Mouse (Mus musculus) heart, embryonic 14.5 days (tissue): ENCODE results near the gene Fto. TPM values are rescaled to one million over a fixed set of nuclear protein-coding genes. Genes with fewer than 3 reads are reported as not detected.

Experiments used
- ATAC-seq: fragments of 200-750 bp; cut with Nextera tagmentation; 2 replicates; pipeline ENCODE4 v1.8.0; 2017; ENCODE audit warnings: low read depth, moderate TSS enrichment; ENCODE audit not compliant: insufficient number of reproducible peaks, insufficient read depth, low FRiP score
- H3K27ac ChIP-seq, 2 experiments: fragments of 200-500 bp in 1 of 2; fragments of 300-500 bp in 1 of 2; sonication (generic) in 1 of 2; replicated peaks in 1 of 2; 2 replicates each; pipeline ENCODE4 v1.5.1; 2012 to 2014; ENCODE audit warnings: low read depth in 2 of 2, low read length in 2 of 2, control low read depth in 1 of 2, mild to moderate bottlenecking in 1 of 2, mixed read lengths in 1 of 2; ENCODE audit not compliant: control insufficient read depth in 1 of 2, insufficient read depth in 1 of 2
- H3K27me3 ChIP-seq: fragments of 300-500 bp; sonication (generic); 2 replicates; pipeline ENCODE4 v1.6.1; 2014; ENCODE audit warnings: mild to moderate bottlenecking, low read length, control low read depth; ENCODE audit not compliant: control insufficient read depth, insufficient read depth
- H3K36me3 ChIP-seq: fragments of 300-500 bp; sonication (generic); 2 replicates; pipeline ENCODE4 v1.6.1; 2014; ENCODE audit warnings: mild to moderate bottlenecking, control low read depth, low read length, mixed read lengths; ENCODE audit not compliant: control insufficient read depth, insufficient read depth
- H3K4me1 ChIP-seq, 2 experiments: fragments of 200-500 bp in 1 of 2; fragments of 300-500 bp in 1 of 2; sonication (generic) in 1 of 2; 2 replicates each; pipeline ENCODE4 v1.6.1; 2012 to 2014; ENCODE audit warnings: low read length in 2 of 2, control low read depth in 1 of 2, mixed read lengths in 1 of 2; ENCODE audit not compliant: control insufficient read depth in 2 of 2, insufficient read depth in 2 of 2
- H3K4me2 ChIP-seq: fragments of 300-500 bp; sonication (generic); 2 replicates; pipeline ENCODE4 v1.6.1; 2014; ENCODE audit warnings: mild to moderate bottlenecking, low read length
- H3K4me3 ChIP-seq, 2 experiments: fragments of 200-500 bp in 1 of 2; fragments of 300-500 bp in 1 of 2; sonication (generic) in 1 of 2; 2 replicates each; pipeline ENCODE4 v1.5.1; 2012 to 2014; ENCODE audit warnings: low read length in 2 of 2, mild to moderate bottlenecking in 2 of 2, control low read depth in 1 of 2, low read depth in 1 of 2, moderate library complexity in 1 of 2; ENCODE audit not compliant: control insufficient read depth in 1 of 2, insufficient read depth in 1 of 2
- H3K9ac ChIP-seq: fragments of 300-500 bp; sonication (generic); 2 replicates; pipeline ENCODE4 v1.6.1; 2014; ENCODE audit warnings: mild to moderate bottlenecking, low read length
- H3K9me3 ChIP-seq: fragments of 300-500 bp; sonication (generic); 2 replicates; pipeline ENCODE4 v1.6.1; 2016; ENCODE audit warnings: low read length, control low read depth; ENCODE audit not compliant: control insufficient read depth
- WGBS: fragments of 180-500 bp; shearing (Covaris S2); extraction: QIAGEN DNeasy Blood & Tissue Kit; methylation state at CpG from one replicate; pipeline ENCODE4 v1.1.7; 2014; 5-methylcytosine and 5-hydroxymethylcytosine counted together
- polyA plus RNA-seq: library from polyadenylated mRNA; unstranded; fragments of >200 nt; fragmentation: Nextera tagmentation; extraction: Ambion mirVana; gene quantifications from 2 replicates; pipeline ENCODE4 v1.2.1, GENCODE M21; 2014

The Fto gene
- polyA plus RNA-seq, 1 experiment from 2014 or later: 71.5 TPM

DNA sequence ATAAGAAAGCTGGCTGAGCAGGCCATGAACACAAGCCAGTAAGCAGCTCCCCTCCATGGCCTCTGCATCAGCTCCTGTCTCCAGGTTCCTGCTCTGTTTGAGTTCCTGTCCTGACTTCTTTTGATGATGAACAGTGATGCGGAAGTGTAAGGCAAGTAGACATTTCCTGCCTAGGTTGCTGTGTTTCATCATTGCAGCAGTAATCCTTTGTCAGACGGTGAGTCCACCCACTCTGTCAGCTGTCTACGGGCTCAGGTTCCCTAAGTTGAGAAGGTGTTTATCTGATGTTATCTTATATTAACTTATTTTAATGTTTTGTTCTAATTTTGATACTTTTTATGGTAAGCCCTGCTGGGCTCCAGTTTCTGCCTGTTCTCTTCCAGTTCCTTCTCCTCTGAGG lies 12.7 kb downstream of the Fto start:
- no peak overlapping the region for H3K4me2 ChIP-seq
- H3K9ac ChIP-seq: no peak overlapping the region
- no peak overlapping the region for H3K27ac ChIP-seq
- H3K27me3 ChIP-seq: no peaks in the 10 kb centered on the region
- no peak for ATAC-seq
- H3K36me3 ChIP-seq: 0 out of 2 replicates have a peak, but pooled peaks cover 12% of the 10 kb centered on the region
- 68% methylated on average over 3 of the region's 3 CpGs for WGBS
- H3K4me3 ChIP-seq: no peak overlapping the region
- peaks cover 19 to 41% of the 10 kb centered on the region in 2 experiments for H3K4me1 ChIP-seq
- no peaks in the 10 kb centered on the region for H3K9me3 ChIP-seq

DNA sequence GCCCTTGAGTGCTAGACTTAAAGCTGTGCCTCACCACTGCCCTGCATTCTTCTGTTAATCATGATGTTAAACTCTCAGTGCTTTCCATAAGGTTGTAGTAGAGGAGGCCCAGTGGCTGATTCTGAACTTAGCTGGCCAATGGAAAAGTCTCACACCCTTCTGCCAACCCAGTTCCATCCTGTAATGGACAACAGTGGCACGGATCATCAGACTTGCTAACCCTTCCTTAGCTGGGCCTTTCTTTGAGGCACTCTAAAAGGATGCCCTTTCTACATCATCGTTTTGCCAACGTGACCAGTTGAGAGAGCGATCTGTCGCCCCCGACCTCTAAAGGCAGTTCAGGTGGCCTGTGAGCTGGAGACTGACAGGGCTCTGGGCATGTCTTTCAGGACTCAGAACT lies 13.6 kb downstream of the Fto start:
- Histone ChIP-seq H3K4me1 (peaks cover 24 to 51% of the 10 kb centered on the region in 2 experiments), H3K4me3 (no peak overlapping the region), H3K9me3 (no peaks in the 10 kb centered on the region), H3K27me3 (no peaks in the 10 kb centered on the region), H3K9ac (no peak overlapping the region), H3K36me3 (0 out of 2 replicates have a peak, but pooled peaks cover 12% of the 10 kb centered on the region), H3K4me2 (no peak overlapping the region), H3K27ac (no peak overlapping the region)
- ATAC-seq: no peak
- WGBS: 84% methylated on average over 6 of the region's 6 CpGs

DNA sequence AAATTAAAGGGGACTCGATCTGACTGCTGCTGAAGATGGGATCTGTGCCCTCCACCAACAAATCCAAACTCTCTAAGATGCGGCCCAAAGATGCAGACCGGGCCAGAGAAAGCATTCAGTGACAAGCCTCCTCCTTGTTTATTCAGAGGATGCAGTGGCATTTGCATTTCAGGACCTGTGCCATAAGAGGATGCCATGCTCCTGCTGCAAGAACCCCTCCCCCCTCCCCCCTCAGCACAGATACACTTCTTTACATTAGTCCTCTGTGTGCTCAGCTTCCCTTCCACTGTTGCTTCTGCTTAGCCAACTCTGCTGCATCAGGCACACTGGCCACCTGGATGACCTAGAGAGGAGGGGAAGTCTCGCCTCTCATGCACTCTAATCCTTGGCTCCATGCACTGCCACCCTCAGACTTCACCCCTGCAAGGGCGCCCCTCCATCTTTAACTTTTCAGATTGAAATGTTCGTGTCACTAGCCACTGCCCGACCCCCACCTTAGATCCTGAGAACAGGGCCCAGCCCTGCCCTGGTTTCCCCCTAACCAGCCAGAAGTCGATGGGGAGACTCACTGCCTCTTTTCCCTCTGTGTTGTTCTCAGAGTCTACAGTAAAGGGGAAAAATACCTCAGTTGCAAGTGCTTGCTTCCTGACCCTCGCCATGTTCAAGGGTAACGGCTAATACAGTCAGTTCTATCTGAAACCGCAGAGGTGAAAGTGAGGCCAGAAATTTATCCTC lies 14.3 kb downstream of the Fto start:
- Histone ChIP-seq H3K36me3 (0 out of 2 replicates have a peak, but pooled peaks cover 12% of the 10 kb centered on the region), H3K9ac (no peak overlapping the region), H3K9me3 (no peaks in the 10 kb centered on the region), H3K4me1 (peaks cover 25 to 55% of the 10 kb centered on the region in 2 experiments), H3K27me3 (no peaks in the 10 kb centered on the region), H3K4me2 (no peak overlapping the region), H3K27ac (no peak overlapping the region), H3K4me3 (no peak overlapping the region)
- WGBS: 80% methylated on average over 11 of the region's 11 CpGs
- no peak for ATAC-seq

DNA sequence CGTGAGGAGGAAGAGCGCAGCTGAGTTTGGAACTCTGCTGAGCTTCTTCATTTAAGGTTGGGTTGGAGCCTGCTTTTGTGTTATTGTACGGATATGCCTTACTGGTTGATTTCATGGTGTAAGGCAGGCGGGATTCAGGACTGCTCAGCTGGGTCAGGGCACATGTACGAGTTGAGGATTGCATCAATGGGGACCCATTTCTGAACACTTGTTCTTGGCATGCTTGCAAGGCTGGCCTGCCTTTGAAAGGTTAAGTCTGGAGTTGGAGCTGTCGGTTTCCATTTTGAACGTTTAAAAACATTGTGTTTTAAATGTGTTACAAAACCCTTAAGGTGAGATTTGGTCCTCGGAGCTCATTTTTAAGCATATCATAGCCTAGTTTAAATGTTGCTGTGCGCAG lies 15.7 kb downstream of the Fto start:
- peaks cover 21 to 52% of the 10 kb centered on the region in 2 experiments for H3K4me1 ChIP-seq
- WGBS: 79% methylated on average over 9 of the region's 9 CpGs
- no peaks in the 10 kb centered on the region for H3K27me3 ChIP-seq
- no peak for ATAC-seq
- H3K36me3 ChIP-seq: 0 out of 2 replicates have a peak, but pooled peaks cover 9% of the 10 kb centered on the region
- no peaks in the 10 kb centered on the region for H3K9me3 ChIP-seq
- peak overlapping the region; percentile 38 to 71 for H3K27ac ChIP-seq
- H3K4me3 ChIP-seq: no peak overlapping the region
- no peak overlapping the region for H3K4me2 ChIP-seq
- no peak overlapping the region for H3K9ac ChIP-seq

DNA sequence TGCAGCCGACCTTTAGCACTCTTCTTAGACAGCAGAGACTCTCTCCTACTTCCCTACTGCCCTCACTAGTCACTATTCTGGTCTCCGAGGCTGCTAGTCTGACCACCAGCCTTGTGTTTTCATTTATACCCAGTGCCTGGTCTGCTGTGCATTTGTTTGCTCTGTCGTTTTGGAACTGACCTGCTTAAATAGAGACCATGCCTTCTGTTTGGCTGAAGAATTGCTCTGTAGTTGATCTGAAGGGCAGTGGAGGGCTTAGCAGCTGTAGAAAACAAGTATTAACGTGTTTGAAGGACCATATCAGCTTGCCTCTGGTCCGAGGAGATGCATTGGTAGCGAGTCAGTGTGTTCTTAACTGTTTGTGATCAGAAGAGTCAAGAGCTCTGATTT lies 16.1 kb downstream of the Fto start:
- Histone ChIP-seq H3K9ac (no peak overlapping the region), H3K27ac (peak overlapping the region; percentile 38 to 71), H3K9me3 (no peaks in the 10 kb centered on the region), H3K4me3 (no peak overlapping the region), H3K4me2 (no peak overlapping the region), H3K4me1 (peaks cover 17 to 48% of the 10 kb centered on the region in 2 experiments), H3K36me3 (0 out of 2 replicates have a peak, but pooled peaks cover 9% of the 10 kb centered on the region), H3K27me3 (no peaks in the 10 kb centered on the region)
- no peak for ATAC-seq
- 23% methylated on average over 6 of the region's 6 CpGs for whole genome bisulfite sequencing

DNA sequence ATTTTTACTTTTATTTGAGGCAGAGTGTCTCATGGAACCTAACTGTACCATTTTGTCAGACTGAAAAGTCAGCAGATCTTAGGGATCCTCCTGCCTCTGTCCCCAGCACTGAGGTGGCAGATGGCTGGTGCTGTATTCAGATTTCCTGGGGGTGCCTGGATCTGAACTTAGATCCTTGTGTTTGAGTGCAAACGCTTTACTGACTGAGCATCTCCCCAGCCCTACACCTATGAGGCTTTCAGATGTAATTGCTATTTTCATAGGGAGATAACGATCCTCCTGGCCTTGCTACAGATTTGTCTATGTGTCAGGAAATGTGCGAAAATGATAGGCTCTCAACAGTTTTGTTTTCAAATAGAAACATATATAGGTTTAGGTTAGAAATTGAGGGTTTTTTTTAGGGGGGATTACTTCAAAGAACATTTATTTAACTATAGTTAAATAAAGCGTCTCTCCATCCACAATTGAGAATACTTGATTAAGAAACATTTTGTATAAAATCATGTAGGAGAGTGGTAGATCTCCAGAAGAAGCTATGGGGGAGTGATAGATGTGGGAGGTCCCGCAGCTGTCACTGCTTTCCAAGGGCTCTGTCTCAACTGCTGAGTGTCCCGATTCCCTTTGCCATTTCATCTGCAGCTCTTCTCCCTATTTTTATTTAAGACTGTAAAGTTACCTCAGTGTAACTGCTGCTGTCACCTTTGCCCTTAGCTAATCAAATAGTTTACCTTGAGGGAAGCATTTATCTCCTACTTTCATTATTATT lies 25.2 kb downstream of the Fto start:
- H3K36me3 ChIP-seq: 0 out of 2 replicates have a peak, but pooled peaks cover 3% of the 10 kb centered on the region
- H3K4me3 ChIP-seq: no peak overlapping the region
- no peaks in the 10 kb centered on the region for H3K27me3 ChIP-seq
- H3K4me2 ChIP-seq: no peak overlapping the region
- no peak for ATAC-seq
- H3K9me3 ChIP-seq: 0 out of 2 replicates have a peak, but pooled peaks cover 4% of the 10 kb centered on the region
- 83% methylated on average over 6 of the region's 6 CpGs for WGBS
- no peak overlapping the region for H3K9ac ChIP-seq
- peaks cover 2 to 3% of the 10 kb centered on the region in 2 experiments; a peak in 1 of 4 replicates for H3K4me1 ChIP-seq
- no peak overlapping the region for H3K27ac ChIP-seq

DNA sequence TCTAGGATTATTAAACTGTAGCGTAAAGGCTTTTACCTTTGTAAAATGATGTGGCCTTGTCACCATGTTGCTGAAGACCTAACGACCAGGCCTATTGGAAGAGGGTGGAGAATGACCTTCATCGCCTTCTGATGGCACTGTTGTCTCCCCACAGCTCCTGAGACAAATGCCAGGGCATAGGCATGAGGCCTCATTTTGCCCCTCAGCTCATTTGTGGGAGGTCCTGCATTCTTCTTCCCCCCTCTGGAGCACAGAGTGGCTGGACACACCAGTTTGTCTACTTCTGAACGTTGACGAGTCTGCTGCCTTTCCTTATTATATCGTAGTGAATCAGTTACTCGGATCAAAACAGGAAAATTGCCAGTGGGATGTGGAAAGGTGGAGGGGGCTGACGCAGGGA lies 26.3 kb downstream of the Fto start:
- Histone ChIP-seq H3K27ac (no peak overlapping the region), H3K4me2 (no peak overlapping the region), H3K9me3 (0 out of 2 replicates have a peak, but pooled peaks cover 4% of the 10 kb centered on the region), H3K4me3 (no peak overlapping the region), H3K9ac (no peak overlapping the region), H3K4me1 (peaks cover 2 to 3% of the 10 kb centered on the region in 2 experiments; a peak in 1 of 4 replicates), H3K27me3 (no peaks in the 10 kb centered on the region), H3K36me3 (0 out of 2 replicates have a peak, but pooled peaks cover 3% of the 10 kb centered on the region)
- no peak for ATAC-seq
- 88% methylated on average over 8 of the region's 8 CpGs for WGBS
